Mouse (Mus musculus) lung, postnatal 36 days (tissue): ENCODE data around the gene Cox16.
"Not testable (repeated sequence)": the region's sequence is repeated elsewhere in the genome, so short reads cannot be mapped to it uniquely, and the experiment has no call there.

Experiments
- DNase-seq: peaks from one replicate; pipeline ENCODE4 v3.0.0; 2022; ENCODE audit warnings: mixed read lengths

Cox16 gene

DNA sequence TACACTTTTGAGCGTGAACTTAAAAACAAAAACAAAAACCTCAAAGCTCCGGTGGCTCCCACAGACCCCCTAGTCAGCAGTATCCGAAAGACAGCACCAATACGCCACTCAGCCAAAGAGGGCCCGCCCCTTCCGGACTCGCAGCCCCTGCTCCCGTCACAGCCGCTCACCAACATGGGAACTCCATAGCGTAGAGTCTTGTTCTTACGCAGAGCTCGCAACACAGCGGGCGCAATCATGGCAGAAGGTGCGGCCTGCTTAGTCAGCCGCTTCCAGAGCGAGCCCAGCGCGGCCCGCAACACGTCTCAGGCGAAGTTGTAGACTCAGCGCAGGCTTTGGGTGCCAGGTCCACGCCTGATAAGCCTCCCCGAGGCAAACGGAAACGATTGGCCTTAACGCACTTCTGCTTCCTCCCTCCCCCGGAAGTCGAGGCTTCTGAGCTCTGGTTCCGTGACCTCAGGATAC, at the start of gene Cox16:
Gene Cox16 (minus strand): TSS at position 401 of the 465 bp plus-strand sequence.
- DNase-seq: peak; percentile 92

DNA sequence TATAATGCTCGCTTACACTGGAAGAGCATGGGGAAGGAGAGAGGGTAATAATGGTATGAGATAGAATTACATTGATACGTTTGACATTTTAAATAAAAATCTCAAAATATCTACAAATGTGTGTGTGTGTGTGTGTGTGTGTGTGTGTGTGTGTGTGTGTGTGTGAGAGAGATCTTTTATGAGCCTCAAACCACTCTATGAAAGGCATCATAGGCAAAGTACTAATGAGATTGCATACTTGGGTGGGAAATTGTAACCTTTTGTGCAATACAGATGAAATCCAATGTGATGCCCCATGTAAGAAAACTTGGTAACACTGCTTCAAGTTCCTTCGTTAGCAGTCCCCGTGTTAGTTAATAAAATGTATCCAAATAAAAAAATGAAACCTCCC, 48.1 kb upstream of the Cox16 start:
- no peak for DNase-seq

DNA sequence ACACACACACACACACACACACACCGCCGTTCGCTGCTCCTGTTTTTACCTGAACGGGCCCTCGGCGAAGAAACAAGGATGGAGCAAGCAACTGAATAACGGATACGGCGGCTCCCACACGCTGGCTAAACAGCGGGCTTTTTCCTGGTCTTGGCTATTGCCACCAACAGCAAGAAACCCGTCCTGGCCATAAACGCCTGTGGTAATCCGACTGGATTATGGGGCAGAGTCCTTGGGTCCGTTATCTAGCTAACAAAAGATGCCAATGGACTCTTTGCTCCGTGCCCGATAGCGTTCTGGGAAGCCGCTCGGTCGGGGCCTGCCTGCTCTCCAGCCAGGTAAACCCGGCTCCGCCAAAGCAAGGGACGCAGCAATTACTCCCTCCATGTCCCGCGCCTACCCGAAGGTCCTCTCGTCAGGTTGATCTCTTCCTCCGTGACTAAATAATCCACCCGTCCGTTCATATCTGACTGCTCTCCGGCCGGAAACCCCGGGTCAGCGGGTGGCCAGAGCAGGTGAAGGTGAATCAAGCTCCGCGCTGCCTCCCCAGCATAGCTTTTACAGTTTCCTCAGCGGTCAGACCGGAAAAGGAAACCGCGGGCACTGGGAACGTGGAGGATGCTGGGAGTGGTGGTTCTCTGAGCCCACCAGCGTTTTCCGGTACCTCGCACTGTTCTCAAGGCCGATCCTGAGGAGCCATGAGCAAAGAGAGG, 47.5 kb upstream of the Cox16 start, which contains the start of the genes Gm20498 and Synj2bp:
Gene Gm20498 (minus strand): TSS at position 590 of the 713 bp plus-strand sequence.
Gene Synj2bp (minus strand): TSS at position 596 of the 713 bp plus-strand sequence.
- DNase-seq: peak; percentile 88

DNA sequence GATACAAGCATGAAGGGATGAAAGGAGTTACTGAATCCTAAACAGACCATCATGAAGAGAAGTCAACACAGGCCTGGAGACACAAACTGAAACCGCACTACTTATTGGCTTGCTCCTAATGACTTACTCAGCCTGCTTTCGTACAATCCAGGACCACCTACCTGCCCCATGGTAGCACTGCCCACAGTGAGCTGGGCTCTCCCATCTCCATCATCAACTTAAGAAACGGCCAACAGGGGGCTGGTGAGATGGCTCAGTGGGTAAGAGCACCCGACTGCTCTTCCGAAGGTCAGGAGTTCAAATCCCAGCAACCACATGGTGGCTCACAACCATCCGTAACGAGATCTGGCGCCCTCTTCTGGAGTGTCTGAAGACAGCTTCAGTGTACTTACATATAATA, 45.7 kb upstream of the Cox16 start:
- not testable (repeated sequence) for DNase-seq

DNA sequence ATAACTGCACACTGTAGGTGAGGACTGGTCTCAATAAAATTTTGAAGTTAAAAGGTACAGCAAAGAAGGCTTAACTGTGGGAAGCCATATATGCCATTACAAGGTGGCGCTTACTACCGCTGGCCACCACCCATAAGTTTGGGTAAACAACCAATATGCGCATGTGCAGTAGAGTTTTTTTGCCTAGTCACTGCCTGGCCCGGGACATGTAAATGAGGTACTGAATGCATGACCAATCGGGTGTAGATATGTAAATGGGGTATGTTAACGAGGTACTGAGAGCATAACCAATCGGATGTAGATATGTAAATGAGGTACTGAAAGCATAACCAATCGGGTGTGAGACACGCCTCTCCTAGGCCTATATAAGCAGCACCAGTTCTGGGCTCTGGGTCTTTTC, 12.0 kb upstream of the Cox16 start:
- not testable (repeated sequence) for DNase-seq

DNA sequence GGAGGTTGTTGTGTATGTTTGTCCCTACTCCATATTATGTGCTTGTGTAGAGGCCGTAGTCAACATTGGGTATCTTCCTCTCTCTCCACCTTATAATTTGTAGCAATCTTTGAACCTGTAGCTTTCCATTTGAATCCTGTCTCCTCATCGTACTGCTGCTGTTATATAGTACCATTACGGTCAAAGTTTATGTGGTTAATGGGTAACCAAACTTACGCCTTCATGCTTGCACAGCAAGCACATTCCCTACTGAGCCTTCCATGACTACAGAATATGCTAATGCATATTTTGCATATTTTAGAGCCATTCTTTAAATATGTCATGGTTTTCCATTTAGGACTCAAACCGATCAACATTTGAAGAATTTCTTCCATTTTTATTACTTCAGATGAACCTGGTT, 5.6 kb upstream of the Cox16 start:
- no peak for DNase-seq

DNA sequence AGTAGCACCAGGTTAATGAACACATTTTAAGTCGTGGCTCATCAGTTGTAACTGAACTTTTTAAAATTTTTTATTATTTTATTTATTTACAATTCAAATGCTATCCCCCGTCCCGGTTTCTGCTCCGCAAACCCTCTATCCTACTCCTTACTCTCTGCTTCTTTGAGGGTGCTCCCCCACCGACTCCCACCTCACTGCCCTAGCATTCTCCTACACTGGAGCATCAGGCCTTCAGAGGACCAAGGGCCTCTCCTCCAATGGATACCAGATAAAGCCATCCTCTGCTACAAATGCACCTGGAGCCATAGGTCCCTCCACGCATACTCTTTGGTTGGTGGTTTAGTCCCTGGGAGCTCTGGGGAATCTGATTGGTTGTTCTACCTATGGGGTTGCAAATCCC, 384 bp upstream of the Cox16 start:
- no peak for DNase-seq

DNA sequence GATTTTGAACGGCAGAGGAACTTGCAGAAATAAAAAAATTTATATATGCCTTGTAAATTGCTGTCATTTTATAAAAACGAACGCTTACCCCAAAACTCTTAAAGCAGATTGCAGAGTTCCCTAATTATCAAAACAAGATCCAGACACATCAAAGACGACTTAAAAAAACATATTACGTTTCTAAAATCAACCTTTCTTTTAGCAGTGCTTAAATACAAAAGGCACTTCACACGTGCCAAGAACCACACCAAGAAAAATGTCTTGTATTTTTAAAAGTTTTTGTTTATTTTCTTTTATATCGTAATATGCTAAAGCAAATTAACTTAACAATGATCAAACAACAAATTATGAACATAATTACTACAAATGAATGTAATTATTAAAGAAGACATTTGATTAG, 715 bp downstream of the Cox16 start:
- DNase-seq: no peak

DNA sequence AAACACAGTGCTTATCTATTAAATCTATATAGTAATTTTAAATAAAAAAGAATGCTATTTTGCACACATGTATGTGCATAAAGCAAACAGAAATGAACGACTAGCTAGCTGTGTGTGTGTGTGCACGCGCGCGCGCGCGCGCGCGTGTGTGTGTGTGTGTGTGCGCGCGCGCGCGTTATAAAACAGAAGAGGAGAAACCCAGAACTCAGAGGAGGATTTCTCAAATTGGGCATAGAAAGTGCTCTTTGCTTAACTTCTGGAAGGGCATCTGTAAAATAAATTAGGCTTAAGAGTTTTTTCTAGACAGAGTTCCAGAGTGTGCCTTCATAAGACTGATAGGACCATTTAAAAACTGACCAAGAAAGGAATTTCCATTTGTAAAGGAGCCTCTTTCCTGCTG, 1.3 kb downstream of the Cox16 start:
- DNase-seq: peak; percentile 7

DNA sequence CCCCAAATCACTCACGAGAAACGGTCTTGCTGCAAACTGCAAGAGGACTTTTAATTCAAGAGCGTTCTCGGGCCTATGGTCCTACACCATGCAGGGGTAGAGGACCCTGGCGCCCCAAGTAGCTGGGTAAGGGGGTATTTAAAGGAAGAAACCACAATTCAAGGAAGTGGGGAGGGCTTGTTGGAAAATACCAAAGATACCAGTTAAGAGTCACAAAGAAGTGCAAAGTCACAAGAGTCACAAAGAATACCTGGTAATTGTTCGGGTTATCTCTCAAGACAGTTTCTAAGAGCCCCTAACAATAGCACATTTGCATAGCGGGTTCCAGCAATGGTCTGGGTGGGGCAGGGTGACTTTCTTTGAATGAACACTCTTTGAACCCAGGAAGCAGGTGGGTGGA, 25.9 kb downstream of the Cox16 start:
- DNase-seq: not testable (repeated sequence)

DNA sequence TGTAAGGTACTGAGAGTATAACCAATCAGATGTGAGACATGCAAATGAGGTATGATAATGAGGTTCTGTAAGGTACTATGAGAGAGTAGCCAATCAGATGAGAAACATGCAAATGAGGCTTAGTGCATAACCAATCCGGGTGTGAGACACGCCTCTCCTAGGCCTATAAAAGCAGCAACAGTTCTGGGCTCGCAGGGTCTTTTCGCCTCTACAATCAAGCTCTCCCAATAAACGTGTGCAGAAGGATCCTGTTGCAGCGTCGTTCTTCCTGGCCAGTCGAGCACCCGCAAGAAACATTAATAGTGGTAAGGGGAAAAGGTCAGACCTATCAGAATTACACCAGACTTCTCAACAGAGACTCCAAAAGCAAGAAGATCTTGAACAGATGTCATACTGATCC, 45.9 kb downstream of the Cox16 start:
- not testable (repeated sequence) for DNase-seq

DNA sequence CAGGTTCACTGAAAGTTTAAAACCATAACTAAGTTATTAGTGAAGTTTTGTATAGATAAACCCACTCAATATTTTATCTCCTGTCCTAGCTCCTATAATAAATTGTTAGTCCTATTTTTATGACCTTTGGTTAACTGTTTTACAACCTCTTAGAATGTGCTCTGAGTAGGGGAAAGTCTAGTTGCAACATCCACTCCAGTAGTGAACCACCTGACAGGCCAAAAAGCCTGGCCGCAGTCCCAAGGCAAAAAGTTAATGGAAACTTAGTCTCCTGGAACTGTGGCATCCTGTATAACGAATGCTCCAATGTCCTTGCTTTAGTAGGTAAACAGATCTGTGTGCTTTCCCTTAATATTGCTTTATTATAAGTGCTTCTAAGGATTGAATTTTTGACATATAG, 50.1 kb downstream of the Cox16 start:
- peak; percentile 3 for DNase-seq

DNA sequence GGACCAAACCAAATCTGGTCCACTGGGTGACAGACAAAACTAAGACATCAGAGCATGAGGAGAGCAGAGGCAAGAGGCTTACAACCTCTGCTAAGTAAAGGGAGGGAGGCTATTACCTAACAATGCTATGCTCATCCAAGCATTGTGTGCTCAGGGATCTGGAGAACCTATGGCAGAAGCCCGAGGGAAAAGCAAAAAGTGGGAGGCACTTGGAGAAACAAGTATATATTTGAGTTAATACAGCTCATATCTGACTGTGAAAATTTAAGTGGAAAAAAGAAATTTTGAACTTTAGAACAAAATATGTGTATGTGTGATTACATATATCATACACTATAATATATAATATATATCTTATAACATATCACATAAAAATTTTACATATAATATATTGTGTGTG, 63.1 kb downstream of the Cox16 start, which contains the start of gene Adam4:
Gene Adam4 (minus strand): TSS at position 101 of the 400 bp plus-strand sequence.
- DNase-seq: no peak

DNA sequence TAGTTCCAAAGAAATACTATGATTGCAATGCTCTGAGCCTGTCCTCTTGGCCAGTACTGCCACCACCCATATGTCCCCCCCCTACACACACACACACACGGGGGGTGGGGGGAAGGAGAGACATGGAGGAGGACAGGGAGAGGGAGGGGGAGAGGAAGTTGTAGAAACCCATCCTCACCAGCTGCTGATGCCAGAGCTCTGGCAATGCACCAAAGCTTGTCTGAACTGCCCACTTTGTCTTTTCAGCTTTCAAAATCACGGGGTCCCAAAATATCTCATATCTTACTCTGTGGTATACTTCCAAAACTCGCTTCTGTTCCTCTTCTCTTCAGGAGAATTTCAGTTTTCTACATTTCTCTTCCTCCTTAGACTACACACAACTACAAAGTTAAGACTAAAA, 71.7 kb downstream of the Cox16 start:
- no peak for DNase-seq

DNA sequence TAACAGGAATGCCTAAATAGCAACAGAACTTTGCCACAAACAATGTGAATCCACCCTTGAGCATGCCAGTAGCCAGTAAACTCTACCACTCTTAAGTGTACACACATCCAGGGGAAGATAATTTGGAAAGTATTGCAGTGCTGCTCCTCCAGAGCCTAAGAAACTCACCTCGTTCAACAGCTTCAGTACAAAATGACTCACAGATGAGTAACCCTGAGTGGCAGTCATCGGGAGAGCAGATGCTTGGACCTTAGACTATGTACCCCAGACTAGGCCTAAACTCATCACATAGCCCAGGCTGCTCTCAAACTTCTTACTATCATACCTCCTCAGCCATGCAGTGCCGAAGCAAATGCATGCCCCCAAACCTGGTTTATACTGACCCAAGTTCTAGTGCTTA, 76.0 kb downstream of the Cox16 start:
- DNase-seq: no peak

DNA sequence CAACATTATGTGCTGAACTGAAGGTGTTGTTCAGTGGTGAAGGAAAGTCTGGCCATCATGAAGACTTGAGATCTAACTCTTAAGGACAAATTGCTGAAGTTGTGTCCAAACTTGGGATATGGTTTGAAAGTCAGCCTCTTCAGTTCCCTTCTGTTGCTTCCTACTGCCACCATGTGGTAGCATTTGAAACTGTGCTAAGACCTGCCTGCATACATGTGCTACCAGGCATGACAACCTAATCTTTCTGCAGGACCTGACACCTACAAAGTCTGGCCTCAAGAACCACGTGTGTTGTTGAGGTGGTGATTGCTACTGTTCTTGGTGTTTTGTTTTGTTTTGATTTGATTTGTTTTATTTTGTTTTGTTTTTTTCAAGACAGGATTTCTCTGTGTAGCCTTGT, 82.7 kb downstream of the Cox16 start:
- DNase-seq: peak; percentile 60

DNA sequence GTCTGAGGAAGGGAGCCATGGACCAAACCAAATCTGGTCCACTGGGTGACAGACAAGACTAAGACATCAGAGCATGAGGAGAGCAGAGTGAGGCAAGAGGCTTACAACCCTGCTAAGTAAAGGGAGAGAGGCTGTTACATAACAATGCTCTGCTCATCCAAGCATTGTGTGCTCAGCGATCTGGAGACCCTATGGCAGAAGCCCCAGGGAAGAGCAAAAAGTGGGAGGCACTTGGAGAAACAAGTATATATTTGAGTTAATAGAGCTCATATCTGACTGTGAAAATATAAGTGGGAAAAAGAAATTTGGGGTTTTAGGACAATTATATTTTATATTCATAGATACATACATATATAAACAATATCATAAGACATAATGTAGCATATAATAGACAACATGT, 105.6 kb downstream of the Cox16 start, which contains the start of gene Gm4787:
Gene Gm4787 (minus strand): TSS at position 101 of the 400 bp plus-strand sequence.
- DNase-seq: not testable (repeated sequence)

DNA sequence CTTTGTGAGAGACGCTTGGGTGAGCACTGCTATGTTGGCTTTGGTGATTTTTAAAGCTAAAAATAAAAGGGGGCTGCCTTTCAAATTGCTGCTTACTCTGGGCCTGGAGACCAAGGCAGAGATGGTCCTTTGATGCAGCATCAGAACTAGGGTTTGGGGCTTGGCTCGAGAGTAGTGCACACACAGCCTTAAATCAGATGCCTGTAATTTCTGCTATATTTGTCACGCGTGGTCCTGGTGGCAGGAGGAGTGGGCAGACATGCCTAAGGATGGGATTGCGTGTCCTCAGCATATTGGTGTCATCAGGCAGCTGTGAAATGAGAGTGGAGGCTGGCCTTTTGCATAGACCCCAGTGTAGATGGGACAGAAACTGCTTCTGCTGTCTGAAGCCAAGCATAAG, 151.1 kb downstream of the Cox16 start:
- no peak for DNase-seq

DNA sequence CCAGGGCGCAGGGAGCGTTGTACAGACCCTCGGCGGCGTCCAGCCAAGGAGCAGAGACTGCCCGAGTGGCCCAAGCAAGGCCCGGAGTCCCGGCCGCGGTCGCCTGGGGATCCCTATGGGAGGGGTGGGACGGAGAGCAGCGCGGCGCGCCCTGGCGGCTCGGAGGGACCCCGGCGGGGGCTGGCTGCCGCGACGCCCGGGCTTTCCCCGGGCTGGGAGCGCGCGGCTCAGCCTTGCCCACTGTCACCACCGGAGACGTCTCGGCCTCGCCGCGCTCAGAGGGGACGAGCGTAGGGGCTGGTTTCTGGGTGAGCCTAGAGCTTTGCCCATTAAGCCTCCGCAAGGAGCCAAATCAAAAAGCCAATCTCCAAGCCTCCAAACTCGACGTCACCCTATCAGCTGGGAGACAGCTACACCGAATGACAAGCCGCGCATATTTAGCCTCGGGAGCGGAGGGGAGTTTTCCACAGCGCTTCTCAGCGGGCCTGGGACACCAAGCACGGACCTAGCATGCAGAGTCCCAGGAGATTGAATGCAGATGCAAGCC, 152.0 kb downstream of the Cox16 start, which contains the start of gene Slc8a3:
Gene Slc8a3 (minus strand): TSS at position 306 of the 547 bp plus-strand sequence.
- DNase-seq: no peak

DNA sequence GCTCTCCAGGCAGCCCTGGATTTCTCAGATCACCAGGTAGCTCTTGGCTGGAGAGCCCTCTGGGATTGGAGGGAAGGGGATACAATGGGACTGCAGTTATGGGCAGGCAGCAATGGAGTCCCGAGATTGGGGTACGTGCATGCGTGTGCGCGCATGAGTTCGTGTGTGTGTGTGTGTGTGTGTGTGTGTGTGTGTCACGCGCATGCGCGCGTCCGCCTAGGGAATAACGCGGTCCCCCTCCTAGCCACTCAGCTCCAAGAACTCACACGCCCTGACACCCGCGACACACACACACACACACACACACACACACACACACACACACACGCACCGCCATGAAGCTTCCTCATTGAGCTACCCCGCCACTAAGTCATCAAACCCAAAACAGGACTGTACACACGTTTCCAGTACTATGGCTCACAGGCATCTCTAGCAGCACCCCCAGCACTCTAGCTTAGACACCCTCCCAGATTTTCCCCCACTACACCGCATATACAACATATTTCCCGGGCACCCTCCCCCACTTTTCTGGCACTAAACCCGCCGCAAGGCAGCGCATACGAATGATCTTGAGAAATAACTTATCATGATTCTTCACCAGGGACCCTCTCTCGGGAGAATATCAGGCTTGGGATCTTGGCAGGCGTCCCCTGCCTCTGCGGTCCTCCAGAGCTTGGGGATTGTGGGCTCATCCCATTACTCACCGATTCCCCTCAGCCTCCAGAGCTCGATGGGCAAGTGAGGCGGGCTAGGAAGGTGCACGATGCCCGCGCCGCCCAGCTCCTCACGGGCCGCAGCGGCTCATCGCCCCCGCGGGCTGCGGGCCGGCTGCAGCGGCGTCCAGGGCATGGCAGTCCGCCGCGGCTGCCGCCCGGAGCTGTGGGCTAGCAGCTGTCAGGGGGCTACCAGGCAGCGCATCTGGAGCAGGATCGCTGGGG, 152.7 kb downstream of the Cox16 start:
- no peak for DNase-seq

DNA sequence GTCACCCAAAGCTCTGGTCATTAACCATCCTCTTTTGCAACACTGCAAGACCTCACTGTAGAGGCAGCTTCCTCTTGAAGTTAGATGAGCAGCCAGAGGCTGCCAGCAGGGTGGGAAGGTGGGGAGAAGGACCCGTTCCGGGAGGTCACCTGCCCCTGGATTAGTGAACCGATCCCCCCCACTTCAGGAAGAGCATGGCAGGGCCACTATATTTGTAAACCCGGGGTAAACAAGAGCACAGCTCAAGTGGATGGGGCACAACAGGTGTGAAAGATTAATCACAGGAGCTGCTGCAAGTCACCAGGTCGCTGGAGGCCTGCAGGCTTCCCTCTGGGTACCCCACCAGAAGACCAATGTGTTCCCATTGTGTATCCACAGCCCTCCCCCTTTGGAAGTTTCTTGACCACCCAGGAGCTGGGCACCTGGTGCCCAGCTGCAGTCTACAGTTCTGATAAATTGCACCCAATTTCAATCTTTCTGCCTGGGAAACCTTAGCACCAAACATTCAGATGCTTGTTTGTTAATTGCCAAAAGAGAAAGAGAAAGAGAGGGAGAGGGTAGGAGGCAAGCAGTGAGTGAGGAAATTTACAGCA, 153.8 kb downstream of the Cox16 start:
- DNase-seq: no peak

DNA sequence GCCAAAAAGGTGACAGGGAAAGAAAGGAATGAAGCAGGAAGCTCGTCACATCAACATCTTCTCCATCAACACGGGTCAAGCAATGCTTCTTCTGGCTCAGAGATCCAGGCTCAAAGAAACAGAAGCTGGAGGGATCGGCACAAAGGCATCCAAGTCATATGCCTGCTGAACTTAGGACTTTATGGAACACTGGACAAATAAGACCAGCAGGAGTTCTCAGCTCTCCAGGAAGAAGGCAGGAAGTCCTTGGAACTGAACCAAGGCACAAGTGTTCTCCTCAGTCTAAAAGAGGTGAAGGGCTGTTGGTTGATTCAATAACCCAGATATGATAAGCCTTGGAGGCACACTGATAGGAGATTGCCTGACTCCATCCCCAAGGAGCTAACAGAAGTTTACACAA, 159.9 kb downstream of the Cox16 start:
- DNase-seq: no peak

DNA sequence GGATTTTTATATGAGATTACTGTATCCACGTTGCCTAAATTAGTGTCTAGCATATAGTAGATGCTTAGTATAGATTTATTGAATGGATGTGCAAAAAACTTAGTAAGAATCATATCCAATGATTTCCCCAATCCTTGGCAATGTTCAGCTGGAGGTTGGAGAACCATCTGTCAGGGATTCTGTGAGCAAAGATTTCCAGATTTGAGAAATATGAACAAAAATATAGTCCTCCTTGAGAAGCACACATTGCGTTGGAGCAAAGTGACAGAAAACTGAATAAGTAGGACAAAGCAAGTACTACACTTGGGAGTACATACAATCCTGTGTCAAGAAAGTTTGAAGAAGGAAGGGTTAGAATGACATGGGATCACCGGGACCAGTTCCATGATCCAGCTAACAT, 160.8 kb downstream of the Cox16 start:
- DNase-seq: no peak
